Mouse (Mus musculus): ENCODE data around the gene Ei24. TPM values are rescaled to one million over a fixed set of nuclear protein-coding genes. Genes with fewer than 3 reads are reported as not detected.

Gene Ei24
- polyA plus RNA-seq, 1 experiment from 2014 or later: 124 TPM

DNA sequence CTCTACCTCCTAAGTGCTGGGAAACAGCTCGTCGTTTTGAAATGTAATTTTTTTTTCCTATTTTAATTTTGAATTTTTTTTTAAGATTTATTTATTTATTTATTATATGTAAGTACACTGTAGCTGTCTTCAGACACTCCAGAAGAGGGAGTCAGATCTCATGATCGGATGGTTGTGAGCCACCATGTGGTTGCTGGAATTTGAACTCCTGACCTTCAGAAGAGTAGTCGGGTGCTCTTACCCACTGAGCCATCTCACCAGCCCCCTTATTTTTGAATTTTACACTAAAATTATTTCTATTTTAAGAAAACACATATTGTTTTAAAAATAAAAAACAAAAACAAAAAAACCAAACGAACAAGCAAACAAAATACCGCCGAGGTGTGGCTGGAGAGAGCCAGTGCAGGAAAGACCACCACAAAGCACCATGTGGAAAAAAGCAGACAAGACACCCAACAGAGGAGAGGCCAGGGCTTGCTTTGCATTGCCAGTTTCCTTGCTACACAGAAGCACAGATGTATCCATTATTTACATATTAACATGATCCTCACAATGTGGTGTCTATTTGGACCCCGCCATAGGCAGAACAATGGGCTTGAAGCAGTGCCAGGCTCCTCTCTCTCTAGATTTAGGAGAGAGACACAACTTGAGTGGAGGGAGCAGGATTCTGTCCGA, 23.9 kb upstream of the Ei24 start:
- Histone ChIP-seq H3K4me2 (replicated peaks; ENCODE audit: low read depth, low read length) (peak overlapping the region; percentile 33; the same call in 1 of the 2 replicates), H3K36me3 (ENCODE audit: insufficient read depth, low read length) (no peaks in the 10 kb centered on the region), H3K27me3 (ENCODE audit: insufficient read depth, low read length) (no peaks in the 10 kb centered on the region), H3K9ac (replicated peaks; ENCODE audit: low read length) (no peak overlapping the region), H3K27ac (ENCODE audit: low read length) (no peak overlapping the region), H3K4me1 (ENCODE audit: insufficient read depth, low read length) (peaks cover 8% of the 10 kb centered on the region; the same call in 1 of the 2 replicates), H3K9me3 (ENCODE audit: low read length) (no peaks in the 10 kb centered on the region), H3K4me3 (ENCODE audit: low read length) (no peak overlapping the region)
- peak; percentile 35; the same call in 1 of the 2 replicates for ATAC-seq (ENCODE audit: low FRiP score, low TSS enrichment)
- WGBS: 45% methylated on average over 9 of the region's 9 CpGs

- no peak for ATAC-seq (ENCODE audit: low FRiP score, low TSS enrichment)
- Histone ChIP-seq H3K36me3 (ENCODE audit: insufficient read depth, low read length) (no peaks in the 10 kb centered on the region), H3K27me3 (ENCODE audit: insufficient read depth, low read length) (no peaks in the 10 kb centered on the region), H3K27ac (ENCODE audit: low read length) (no peak overlapping the region), H3K4me1 (ENCODE audit: insufficient read depth, low read length) (peaks cover 8% of the 10 kb centered on the region; the same call in 1 of the 2 replicates), H3K9ac (replicated peaks; ENCODE audit: low read length) (no peak overlapping the region), H3K4me3 (ENCODE audit: low read length) (no peak overlapping the region), H3K4me2 (replicated peaks; ENCODE audit: low read depth, low read length) (no peak overlapping the region), H3K9me3 (ENCODE audit: low read length) (no peaks in the 10 kb centered on the region)
- WGBS: 39% methylated on average over 4 of the region's 4 CpGs
Measured at GRCm38 (mm10) chr9:36818905-36819304, 21.7 kb upstream of the Ei24 start.

DNA sequence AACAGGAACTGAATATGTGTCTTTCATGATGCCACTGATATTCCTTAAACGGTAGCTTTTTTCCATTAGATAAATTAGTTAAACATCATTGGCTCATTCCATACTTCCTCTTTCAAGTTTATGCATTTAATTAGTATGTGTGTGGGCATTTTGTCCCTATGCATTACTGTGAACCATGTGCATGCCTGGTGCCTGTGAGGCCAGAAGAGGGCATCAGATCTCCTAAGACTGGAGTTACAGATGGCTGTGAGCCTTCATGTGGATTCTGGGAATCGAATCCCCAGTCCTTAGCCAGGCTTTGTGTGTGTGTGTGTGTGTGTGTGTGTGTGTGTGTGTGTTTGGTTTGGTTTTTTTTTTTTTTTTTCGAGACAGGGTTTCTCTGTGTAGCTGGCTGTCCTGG, 17.3 kb upstream of the Ei24 start:
- no peak overlapping the region for H3K4me3 ChIP-seq (ENCODE audit: low read length)
- H3K9me3 ChIP-seq (ENCODE audit: low read length): no peaks in the 10 kb centered on the region
- H3K4me2 ChIP-seq (replicated peaks; ENCODE audit: low read depth, low read length): no peak overlapping the region
- H3K27me3 ChIP-seq (ENCODE audit: insufficient read depth, low read length): no peaks in the 10 kb centered on the region
- H3K4me1 ChIP-seq (ENCODE audit: insufficient read depth, low read length): no peaks in the 10 kb centered on the region
- ATAC-seq (ENCODE audit: low FRiP score, low TSS enrichment): no peak
- no peak overlapping the region for H3K27ac ChIP-seq (ENCODE audit: low read length)
- no peak overlapping the region for H3K9ac ChIP-seq (replicated peaks; ENCODE audit: low read length)
- no peaks in the 10 kb centered on the region for H3K36me3 ChIP-seq (ENCODE audit: insufficient read depth, low read length)
- 72% methylated on average over 3 of the region's 3 CpGs for WGBS

- Histone ChIP-seq H3K9me3 (ENCODE audit: low read length) (no peaks in the 10 kb centered on the region), H3K9ac (replicated peaks; ENCODE audit: low read length) (no peak overlapping the region), H3K4me1 (ENCODE audit: insufficient read depth, low read length) (0 out of 2 replicates have a peak, but pooled peaks cover 4% of the 10 kb centered on the region), H3K36me3 (ENCODE audit: insufficient read depth, low read length) (no peaks in the 10 kb centered on the region), H3K27me3 (ENCODE audit: insufficient read depth, low read length) (no peaks in the 10 kb centered on the region), H3K4me2 (replicated peaks; ENCODE audit: low read depth, low read length) (no peak overlapping the region), H3K27ac (ENCODE audit: low read length) (no peak overlapping the region), H3K4me3 (ENCODE audit: low read length) (no peak overlapping the region)
- WGBS: 77% methylated on average over 5 of the region's 5 CpGs
- no peak for ATAC-seq (ENCODE audit: low FRiP score, low TSS enrichment)
Measured at GRCm38 (mm10) chr9:36808126-36808785, 11.1 kb upstream of the Ei24 start.

GRCm38 (mm10) chr9:36805256-36805975, 8.2 kb upstream of the Ei24 start:
- H3K36me3 ChIP-seq (ENCODE audit: insufficient read depth, low read length): no peaks in the 10 kb centered on the region
- H3K4me2 ChIP-seq (replicated peaks; ENCODE audit: low read depth, low read length): no peak overlapping the region
- no peak overlapping the region for H3K4me3 ChIP-seq (ENCODE audit: low read length)
- H3K4me1 ChIP-seq (ENCODE audit: insufficient read depth, low read length): 0 out of 2 replicates have a peak, but pooled peaks cover 4% of the 10 kb centered on the region
- H3K9me3 ChIP-seq (ENCODE audit: low read length): no peaks in the 10 kb centered on the region
- H3K27me3 ChIP-seq (ENCODE audit: insufficient read depth, low read length): no peaks in the 10 kb centered on the region
- H3K27ac ChIP-seq (ENCODE audit: low read length): no peak overlapping the region
- 51% methylated on average over 3 of the region's 3 CpGs for WGBS
- no peak overlapping the region for H3K9ac ChIP-seq (replicated peaks; ENCODE audit: low read length)
- ATAC-seq (ENCODE audit: low FRiP score, low TSS enrichment): peak; percentile 61; the same call in 1 of the 2 replicates

GRCm38 (mm10) chr9:36803926-36804325, 6.7 kb upstream of the Ei24 start:
- WGBS: 81% methylated on average over 3 of the region's 3 CpGs
- Histone ChIP-seq H3K9me3 (ENCODE audit: low read length) (no peaks in the 10 kb centered on the region), H3K27me3 (ENCODE audit: insufficient read depth, low read length) (no peaks in the 10 kb centered on the region), H3K9ac (replicated peaks; ENCODE audit: low read length) (no peak overlapping the region), H3K27ac (ENCODE audit: low read length) (no peak overlapping the region), H3K36me3 (ENCODE audit: insufficient read depth, low read length) (no peaks in the 10 kb centered on the region), H3K4me2 (replicated peaks; ENCODE audit: low read depth, low read length) (no peak overlapping the region), H3K4me3 (ENCODE audit: low read length) (no peak overlapping the region), H3K4me1 (ENCODE audit: insufficient read depth, low read length) (0 out of 2 replicates have a peak, but pooled peaks cover 4% of the 10 kb centered on the region)
- ATAC-seq (ENCODE audit: low FRiP score, low TSS enrichment): no peak

GRCm38 (mm10) chr9:36803386-36803785, 6.2 kb upstream of the Ei24 start:
- no peaks in the 10 kb centered on the region for H3K27me3 ChIP-seq (ENCODE audit: insufficient read depth, low read length)
- 76% methylated on average over 6 of the region's 6 CpGs for WGBS

DNA sequence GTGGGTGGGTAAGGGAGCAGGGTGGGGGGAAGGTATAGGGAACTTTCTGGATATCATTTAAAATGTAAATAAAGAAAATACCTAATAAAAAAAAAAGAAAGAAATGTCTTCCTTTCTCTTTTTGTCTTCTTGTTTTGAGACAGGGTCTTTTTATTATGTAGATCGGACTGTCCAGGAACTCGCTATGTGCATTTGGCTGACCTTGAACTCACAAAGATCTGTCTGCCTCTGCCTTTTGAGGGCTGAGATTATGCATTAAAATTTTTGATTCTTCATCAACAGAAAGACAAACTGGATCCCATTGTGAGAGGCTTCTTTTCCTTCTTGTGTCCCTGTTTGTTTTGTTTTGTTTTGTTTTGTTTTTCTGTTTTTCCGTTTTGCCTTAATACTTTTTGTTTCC, 5.8 kb upstream of the Ei24 start:
- Histone ChIP-seq H3K9me3 (ENCODE audit: low read length) (no peaks in the 10 kb centered on the region), H3K9ac (replicated peaks; ENCODE audit: low read length) (no peak overlapping the region), H3K27me3 (ENCODE audit: insufficient read depth, low read length) (no peaks in the 10 kb centered on the region), H3K4me2 (replicated peaks; ENCODE audit: low read depth, low read length) (no peak overlapping the region), H3K4me1 (ENCODE audit: insufficient read depth, low read length) (0 out of 2 replicates have a peak, but pooled peaks cover 4% of the 10 kb centered on the region), H3K27ac (ENCODE audit: low read length) (no peak overlapping the region), H3K36me3 (ENCODE audit: insufficient read depth, low read length) (no peaks in the 10 kb centered on the region), H3K4me3 (ENCODE audit: low read length) (no peak overlapping the region)
- no peak for ATAC-seq (ENCODE audit: low FRiP score, low TSS enrichment)
- WGBS: 91% methylated on average over 3 of the region's 3 CpGs

More at GRCm38 (mm10) chr9:36803386-36803785, 6.2 kb upstream of the Ei24 start:
- Histone ChIP-seq H3K27ac (ENCODE audit: low read length) (no peak overlapping the region), H3K4me3 (ENCODE audit: low read length) (no peak overlapping the region), H3K9ac (replicated peaks; ENCODE audit: low read length) (no peak overlapping the region), H3K9me3 (ENCODE audit: low read length) (no peaks in the 10 kb centered on the region), H3K36me3 (ENCODE audit: insufficient read depth, low read length) (no peaks in the 10 kb centered on the region), H3K4me2 (replicated peaks; ENCODE audit: low read depth, low read length) (no peak overlapping the region), H3K4me1 (ENCODE audit: insufficient read depth, low read length) (0 out of 2 replicates have a peak, but pooled peaks cover 4% of the 10 kb centered on the region)
- no peak for ATAC-seq (ENCODE audit: low FRiP score, low TSS enrichment)

GRCm38 (mm10) chr9:36801961-36802360, 4.8 kb upstream of the Ei24 start:
- Histone ChIP-seq H3K27ac (ENCODE audit: low read length) (no peak overlapping the region), H3K4me1 (ENCODE audit: insufficient read depth, low read length) (0 out of 2 replicates have a peak, but pooled peaks cover 4% of the 10 kb centered on the region), H3K9me3 (ENCODE audit: low read length) (no peaks in the 10 kb centered on the region), H3K27me3 (ENCODE audit: insufficient read depth, low read length) (no peaks in the 10 kb centered on the region), H3K9ac (replicated peaks; ENCODE audit: low read length) (no peak overlapping the region), H3K4me3 (ENCODE audit: low read length) (no peak overlapping the region), H3K4me2 (replicated peaks; ENCODE audit: low read depth, low read length) (no peak overlapping the region), H3K36me3 (ENCODE audit: insufficient read depth, low read length) (no peaks in the 10 kb centered on the region)
- ATAC-seq (ENCODE audit: low FRiP score, low TSS enrichment): no peak
- 79% methylated on average over 2 of the region's 2 CpGs for WGBS
